Mouse (Mus musculus) erythroblast, adult 5-6 weeks (primary cell): ENCODE measurements around the gene 1700020A23Rik. TPM values are rescaled to one million over a fixed set of nuclear protein-coding genes. Genes with fewer than 3 reads are reported as not detected.
"Not testable (repeated sequence)": the region's sequence is repeated elsewhere in the genome, so short reads cannot be mapped to it uniquely, and the experiment has no call there.

Experiments
- ATAC-seq: replicated peaks from 2 replicates; pipeline ENCODE4 v1.8.0; 2016; ENCODE audit warnings: moderate number of reproducible peaks, mild to moderate bottlenecking, moderate TSS enrichment, inconsistent platforms; ENCODE audit not compliant: poor library complexity, low FRiP score, severe bottlenecking
- total RNA-seq, 2 experiments: library from RNA; stranded (forward) in 1 of 2; stranded (reverse) in 1 of 2; fragments of 150-400 nt in 1 of 2; fragments of 200-764, 138-1000 nt in 1 of 2; gene quantifications; 2 replicates each; pipeline versions ENCODE4 v1.2.3 to v1.2.4; 2015 to 2017; ENCODE audit warnings: low replicate concordance in 2 of 2

Gene 1700020A23Rik
- total RNA-seq (2015; ENCODE audit: low replicate concordance) (not detected in 2 replicates), total RNA-seq (2017; ENCODE audit: low replicate concordance) (not detected in 2 replicates)

DNA sequence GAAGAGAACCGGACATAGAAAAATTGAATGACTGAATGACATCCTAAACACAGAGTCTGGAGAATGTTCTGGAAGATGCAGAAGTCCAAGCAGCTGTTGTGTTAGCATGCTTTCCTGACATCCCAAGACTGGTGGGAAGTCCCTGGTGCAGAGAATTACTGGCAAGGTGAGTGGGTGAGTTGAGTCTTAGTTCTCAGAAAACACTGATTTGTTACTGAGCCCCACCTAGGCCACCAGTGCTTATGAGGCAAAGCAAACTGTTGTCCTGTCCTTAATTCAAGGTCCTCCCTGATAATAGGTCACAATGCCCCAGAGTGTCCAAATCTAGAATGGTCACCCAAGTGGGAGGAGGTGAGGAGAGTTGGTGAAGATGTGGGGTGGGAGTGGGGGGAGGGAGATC, at the start of gene 1700020A23Rik, which contains the start of gene Gm28372:
Gene 1700020A23Rik, plus strand, starts transcription at position 321 of the 400 bp plus-strand sequence.
Gene Gm28372, plus strand, starts transcription at position 301 of the 400 bp plus-strand sequence.
- ATAC-seq = no peak

DNA sequence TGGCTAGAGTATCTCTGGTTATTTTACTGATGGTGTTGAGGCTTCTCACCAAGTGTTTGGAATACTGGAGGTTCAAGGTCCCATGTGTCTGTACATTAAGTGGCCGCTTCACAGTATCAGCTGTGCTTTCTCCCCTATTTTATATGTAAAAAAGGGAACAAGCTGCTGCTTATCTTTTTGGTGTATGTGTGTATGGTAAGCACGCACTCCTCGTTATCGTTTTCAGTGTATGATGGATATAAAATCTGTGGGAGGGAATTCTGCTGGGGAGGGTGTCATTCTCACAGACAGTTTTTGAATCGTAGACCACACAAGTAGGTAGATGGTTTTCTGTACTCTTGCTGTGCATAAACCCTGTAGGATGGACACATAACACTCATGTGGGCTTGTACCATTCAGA, 47.5 kb upstream of the 1700020A23Rik start:
- ATAC-seq = no peak

DNA sequence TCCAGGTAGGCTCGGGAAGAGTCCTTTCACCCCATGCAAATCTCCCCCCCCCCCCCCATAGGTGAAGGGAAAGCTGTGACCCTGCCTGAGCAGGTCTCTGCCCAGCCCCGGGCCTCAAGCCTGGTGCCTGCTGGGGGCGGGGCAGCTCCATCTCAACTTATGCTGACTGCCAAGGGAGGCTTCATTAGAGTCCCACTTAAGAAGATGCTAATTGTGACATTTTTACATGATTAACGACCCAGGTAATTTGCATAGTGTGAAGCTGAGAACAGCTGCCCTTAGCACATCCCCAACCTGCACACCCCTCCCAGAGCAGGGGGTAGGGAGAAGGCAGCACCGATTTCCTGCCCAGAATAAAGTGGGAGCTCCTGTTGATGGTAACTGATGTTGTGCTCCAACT, 46.2 kb upstream of the 1700020A23Rik start:
- no peak for ATAC-seq

DNA sequence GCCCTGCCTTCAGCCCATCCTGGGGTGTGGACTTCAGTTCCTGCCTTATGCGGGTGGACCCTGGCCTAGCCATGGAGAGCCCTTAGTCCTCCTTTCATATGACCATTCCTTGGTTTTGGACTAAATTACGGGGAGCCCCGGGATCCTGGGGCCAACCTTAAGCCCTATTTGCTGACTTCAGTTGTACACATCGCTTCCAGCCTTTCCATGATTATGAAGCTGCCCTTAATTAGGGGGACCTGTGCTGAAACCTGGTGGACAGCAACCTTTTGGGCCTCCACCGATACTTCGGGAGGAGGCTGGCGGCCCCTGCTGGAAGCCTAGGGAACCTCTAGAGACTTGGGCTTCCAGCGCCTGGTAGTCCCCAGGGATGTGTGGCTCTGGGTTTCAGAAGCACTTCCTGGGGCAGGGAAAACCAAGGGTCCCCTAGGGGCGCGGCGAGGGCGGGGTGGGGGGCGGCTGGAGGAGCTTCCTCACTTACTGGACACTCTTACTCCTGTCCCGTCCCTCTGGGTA, 42.5 kb upstream of the 1700020A23Rik start:
- no peak for ATAC-seq

DNA sequence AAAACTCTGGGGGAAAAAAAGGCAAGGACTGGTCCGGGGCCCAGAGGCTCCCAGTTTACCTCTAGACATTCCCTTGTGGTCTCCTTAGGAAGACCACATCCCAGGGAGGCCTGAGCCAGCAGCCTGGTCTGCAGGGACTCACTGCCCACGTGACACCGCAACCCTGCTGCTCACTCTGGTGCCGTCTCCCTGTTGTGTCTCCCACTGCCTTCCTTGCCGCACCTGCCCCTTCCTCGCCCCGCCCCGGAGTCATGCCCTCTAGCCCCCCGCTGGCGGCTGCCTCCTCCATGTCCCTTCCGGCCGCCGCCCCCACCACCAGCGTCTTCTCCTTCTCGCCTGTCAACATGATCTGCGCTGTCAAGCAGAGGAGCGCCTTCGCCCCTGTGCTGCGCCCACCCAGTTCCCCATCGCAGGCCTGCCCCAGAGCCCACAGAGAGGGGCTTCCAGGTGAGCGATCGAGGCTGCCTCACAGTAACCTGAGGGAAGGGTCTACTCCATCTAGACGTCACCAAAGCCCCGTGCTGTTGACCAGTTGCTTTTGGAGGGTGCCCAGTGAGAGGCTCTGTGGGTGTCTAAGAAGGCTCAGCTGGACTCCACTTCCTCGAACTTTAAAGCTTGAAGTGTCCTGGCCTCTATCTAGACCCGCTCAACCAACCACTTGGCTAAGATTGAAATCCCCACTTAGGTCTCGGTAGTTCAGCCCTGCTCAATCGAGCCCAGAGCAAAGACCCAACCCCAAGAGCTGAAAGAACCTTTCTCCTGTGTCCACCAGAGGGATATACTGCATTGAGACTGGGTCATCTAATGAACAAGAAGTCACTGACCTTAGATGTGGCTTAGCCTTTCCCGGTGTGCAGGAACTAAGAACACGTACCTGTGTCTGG, 39.6 kb upstream of the 1700020A23Rik start:
- ATAC-seq = no peak

DNA sequence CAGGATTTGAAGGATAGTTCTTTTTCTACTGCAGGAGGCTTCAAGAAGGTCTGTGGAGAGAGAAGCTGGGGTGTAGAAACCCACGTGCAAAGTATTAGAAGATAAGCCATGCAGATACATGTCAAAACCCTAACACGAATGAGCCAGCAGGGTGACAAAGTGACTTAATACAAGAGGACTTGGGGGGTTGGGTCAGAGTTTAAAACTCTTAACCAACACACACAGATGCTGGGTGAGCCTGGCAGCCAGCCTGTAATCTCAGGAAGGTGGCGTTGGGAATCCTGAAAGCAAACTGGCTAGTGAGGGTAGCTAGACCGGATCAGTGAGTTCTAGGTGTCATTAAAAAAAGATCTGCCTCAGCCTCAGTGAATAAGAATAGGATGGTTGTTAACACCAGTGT, 37.7 kb upstream of the 1700020A23Rik start:
- no peak for ATAC-seq

DNA sequence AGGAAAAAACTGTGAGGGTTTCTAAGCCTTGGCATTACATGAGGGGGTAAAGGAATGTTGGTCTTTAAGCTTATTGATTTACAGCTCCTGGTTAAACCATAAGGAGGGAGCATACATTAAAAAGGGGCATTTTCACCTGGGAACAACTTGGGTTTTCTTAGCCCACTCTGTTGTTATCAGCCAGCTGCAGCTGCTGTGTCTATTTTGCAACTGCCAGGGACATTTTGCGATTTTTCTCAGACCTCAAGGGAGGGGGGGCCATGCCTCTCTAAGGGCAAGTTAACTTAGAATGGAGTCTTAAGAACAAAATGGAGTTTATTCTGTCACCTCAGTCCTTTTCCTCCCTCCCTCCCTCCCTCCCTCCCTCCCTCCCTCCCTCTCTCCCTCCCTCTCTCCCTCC, 32.0 kb upstream of the 1700020A23Rik start:
- ATAC-seq = not testable (repeated sequence)

DNA sequence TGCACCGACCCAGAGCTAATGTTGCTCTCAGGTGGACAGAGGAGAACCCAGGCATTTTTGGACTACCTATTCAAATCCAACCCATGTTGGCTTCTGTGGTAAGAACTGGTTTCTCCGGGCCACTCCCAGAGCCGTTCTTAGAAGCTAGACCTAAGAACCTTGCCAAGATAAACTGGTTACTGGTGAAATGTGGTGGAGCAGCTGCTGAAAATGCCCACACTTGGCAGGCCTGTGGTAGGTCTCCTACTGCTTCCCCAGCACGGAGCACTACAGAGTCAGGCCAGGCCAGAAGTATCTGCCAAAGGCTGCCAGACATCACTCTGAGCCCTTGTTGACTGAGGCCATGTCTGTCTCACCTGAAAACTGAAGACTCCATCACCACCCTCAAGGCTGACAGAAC, 30.1 kb upstream of the 1700020A23Rik start:
- ATAC-seq = no peak

DNA sequence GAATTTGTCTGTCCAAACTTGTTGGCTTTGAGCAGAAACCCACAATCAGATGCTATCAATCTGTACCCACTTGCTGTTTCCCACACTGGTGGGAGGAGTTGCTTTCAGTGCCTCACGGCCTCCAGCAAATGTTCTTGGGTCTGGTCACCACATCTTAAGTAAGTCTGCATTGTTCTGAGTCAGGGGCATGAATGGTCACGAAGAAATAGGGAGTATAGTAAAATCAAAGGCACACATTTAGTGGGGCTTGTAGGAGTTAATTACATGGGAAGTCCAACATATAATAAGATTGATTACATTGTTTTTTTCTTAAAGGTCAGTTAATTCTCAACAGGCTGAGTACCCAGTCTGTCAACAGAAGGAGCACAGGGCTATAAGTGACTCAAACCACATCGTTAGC, 21.9 kb upstream of the 1700020A23Rik start:
- no peak for ATAC-seq

DNA sequence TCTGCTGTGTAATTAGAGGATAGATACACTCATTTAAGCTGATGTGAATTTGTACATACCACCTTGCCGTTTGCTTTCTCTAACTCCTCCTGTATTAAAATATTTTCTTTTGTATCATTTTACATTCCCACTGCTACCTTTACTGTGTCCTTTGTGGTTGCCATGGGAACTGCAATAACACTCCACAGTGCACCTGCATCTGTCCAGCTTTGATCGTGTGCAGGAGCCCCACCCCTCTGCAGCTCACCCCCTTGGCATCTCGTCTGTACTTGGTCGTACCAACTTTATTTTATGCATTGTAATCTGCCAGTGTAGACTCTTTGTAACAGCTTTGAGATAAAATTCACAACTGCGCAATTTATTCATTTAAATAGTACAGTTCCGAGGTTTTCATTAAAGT, 21.2 kb upstream of the 1700020A23Rik start:
- no peak for ATAC-seq

DNA sequence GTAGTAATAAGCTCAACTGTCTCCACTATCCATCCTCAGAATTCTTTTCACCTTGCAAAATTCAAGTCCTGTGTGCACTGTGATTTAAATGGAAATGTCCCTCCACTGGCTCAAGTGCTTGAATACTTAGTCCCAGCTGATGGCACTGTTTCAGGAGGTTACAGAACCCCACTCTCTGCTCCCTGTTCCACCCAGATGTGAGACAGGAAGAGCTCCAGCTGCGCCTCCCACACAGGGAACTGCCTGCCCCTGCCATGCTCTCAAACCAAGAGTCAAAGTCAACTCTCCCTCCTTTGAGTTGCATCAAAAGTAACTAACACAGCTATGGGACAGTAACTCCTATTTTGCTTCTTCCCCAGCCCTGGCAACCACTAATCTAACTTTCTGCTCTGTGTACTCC, 18.8 kb upstream of the 1700020A23Rik start:
- no peak for ATAC-seq

DNA sequence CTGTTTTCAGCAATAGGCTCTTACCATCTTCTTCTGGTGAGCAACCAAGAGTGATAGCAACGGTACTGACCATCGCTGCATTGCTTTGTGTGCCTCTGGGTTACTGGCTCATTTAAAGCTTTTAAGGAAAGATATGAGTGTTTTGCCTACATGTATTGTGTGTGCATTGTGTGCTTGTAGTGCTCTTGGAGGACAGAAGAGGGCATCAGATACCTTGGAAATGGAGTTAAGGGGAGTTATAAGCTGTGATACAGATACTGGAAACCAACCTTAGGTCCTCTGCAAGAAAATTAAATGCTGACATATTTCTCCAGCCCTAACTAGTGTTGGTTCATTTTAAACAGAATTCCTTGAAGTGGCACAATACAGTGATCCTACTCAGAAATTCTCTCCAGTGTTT, 16.3 kb upstream of the 1700020A23Rik start:
- ATAC-seq = no peak

DNA sequence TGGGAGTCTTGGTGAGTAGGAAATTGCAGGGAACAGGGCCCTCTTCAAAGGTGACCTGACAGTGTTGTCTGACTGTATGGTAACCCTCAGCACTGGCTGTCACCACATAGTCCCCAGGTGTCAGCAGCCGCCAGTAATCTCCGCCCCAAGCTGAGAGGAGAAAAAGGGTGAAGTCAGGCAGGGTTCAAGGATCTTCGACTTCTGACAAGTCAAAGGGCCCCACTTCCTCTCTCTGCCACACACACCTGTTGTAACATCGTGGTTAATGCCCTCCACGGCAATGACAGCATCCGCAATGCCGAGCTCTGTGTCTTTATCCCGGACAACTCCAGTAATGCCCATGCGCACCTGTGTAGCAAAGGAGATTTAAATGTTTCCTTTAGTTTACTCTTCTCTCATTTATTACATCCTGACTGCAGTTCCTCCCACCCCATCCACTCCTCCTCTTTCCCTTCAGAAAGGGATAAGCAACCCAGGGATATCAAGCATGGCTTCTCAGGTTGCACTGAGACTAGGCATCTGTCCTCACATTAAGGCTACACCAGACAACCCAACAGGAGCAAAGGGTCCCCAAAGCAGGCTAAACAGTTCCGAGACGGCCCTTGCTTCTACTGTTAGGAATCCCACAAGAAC, 13.9 kb upstream of the 1700020A23Rik start:
- no peak for ATAC-seq

DNA sequence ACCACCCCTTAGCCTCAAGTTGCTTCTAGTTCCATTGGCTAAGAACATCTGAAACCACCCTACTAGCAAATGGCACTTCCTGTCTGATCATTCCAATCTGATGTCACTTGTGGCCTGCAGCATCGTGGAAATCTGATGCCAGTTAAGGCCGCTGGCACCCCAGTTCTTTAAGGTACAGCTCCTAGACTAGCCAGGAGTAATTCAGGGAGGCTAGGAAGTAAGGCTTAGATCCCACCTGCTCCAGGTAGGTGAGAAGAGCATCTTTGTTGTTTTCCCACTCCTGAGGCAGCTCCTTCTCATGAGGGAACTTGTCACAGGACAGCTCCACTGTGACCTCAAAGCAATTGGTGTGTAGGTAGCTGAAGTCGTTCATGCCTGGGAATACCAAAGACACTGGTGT, 12.2 kb upstream of the 1700020A23Rik start:
- no peak for ATAC-seq

DNA sequence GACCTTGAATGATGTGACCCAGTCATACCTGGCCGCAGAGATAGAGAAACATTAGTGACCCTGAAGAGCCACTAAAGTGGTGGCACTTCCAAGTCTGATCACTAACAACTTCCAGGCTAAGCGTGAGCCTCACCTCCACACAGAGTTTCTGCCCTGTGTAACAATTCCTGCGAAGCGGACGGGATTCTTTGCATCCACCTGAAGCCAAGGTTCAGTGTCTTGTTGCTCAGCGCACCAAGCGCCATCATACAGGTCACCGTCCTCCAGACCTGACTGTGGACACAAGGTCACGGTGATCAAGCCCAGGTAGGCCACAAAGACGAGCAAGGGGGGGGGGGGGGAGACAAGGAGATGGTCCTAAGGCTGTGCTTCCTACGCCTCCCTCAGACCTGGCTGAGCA, 9.4 kb upstream of the 1700020A23Rik start:
- ATAC-seq = no peak

DNA sequence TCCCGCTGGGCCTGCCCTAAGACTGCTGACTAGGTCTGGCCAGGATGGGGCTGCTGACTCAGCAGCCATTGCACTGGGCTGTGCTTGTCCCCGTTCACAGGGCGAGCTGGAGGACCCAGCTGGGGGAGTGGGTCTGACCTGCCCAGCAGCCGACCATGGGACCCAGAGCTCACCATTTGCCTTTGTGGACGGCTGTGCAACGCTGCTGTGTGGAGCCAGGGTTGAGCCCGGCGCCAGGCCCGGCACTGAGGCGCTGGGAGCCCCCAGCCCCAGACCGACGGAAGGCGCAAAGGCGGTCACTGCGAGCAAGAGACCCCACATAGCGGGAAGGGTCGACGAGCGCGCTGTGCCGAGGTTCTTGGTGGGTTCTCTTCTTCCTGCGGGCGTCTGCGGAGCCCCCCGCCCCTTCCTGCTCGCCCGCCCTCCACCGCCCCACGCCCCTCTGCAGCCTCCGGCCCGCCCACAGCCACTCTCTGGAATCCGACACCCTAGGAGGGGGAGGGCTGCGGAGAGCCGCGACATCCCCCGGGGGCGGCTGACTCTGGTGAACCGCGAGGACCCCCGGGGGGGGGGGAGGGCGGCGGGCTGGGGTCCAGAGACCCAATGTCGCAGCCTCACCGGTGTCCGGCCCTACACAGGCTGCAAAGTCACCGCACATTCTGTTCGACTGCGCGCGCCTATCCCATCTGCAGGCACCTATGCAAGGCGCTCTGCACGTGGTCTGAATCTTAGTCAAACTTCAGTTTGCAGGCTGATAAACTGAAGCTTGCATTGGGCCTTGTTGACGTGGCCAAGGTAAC, 7.7 kb upstream of the 1700020A23Rik start, which contains the start of gene Cpxm1:
Gene Cpxm1, minus strand, starts transcription at position 389 of the 800 bp plus-strand sequence.
- ATAC-seq = no peak

DNA sequence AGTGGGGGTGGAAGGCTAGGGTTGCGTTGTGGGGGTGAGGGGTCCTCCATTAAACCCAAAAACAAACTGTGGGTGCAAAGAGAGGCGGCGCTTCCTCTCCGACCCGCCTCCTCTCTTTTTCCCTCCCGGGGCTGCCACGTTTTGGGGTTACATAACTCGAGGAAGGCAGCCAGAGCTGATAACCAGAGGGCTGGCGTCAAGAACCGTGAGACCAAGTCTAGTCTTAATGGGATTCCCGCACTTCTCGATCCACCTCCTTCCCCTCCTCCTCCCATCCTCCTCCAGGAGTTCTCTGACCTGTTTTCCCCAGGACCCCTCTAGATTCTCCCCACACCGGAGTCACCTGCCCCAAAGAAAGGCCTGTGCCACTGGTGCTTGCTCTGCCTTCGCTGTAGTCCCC, 7.0 kb upstream of the 1700020A23Rik start:
- no peak for ATAC-seq

DNA sequence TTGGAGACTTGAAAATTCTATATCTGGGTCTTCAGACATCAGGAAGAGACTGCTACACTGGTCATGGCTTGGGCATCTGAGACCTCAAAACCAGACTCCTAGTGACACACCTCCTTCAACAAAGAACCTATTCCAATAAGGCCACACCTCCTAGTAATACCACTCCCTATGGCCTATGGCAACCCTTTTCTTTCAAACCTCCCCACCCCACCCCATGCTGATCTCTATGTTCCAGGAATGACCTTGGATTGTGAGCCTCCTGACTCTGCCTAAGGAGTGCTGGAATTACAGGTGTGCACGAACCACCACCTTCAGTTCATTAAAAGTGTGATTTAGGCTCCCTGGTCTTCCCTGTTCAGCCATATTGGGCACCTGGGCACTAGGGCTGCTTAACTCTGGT, 5.0 kb upstream of the 1700020A23Rik start:
- ATAC-seq = no peak

DNA sequence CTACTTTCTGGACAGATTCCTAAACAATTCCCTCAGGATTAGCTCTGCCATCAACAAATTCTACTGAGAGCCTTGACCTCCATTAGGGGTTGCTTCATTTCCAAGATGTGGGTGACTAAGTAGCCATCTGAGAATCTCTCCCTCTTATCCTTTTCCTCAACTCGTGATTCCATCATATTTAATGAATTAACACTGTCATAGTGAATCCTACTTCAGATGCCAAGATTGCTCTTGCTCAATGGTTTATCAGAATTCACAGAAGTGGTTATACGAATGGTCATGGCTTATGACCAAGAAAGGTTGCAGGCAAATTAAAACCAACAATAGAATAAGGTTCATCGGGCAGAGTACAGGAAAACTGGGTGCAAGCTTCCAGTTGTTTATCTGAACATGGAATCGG, 3.2 kb upstream of the 1700020A23Rik start:
- no peak for ATAC-seq

DNA sequence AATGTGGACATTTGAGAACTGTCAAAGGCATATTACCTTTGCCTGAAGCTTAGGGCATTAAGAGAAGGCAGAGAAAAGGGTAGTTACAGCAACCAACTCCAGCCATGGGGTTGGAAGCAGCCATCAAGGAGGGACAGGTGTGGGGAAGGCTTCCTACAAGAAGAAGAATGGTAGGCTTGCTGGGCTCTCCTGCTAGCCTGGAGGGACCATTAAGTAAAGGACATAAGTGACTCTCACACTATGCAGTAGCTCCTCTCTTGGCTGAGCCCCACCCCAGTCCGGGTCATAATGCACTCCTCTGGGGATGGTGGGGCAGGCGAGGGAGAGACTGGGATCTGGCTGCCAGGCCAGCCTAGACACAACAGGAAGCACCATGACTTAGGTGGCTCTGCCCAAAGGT, 1.1 kb downstream of the 1700020A23Rik start, which contains the start of gene Tmem239:
Gene Tmem239, plus strand, starts transcription at position 301 of the 400 bp plus-strand sequence.
- no peak for ATAC-seq
